Mouse (Mus musculus): ENCODE data around the gene Eva1b. TPM values are rescaled to one million over a fixed set of nuclear protein-coding genes. Genes with fewer than 3 reads are reported as not detected.

The Eva1b gene
- polyA plus RNA-seq, 1 experiment from 2014 or later = 18.6 TPM

DNA sequence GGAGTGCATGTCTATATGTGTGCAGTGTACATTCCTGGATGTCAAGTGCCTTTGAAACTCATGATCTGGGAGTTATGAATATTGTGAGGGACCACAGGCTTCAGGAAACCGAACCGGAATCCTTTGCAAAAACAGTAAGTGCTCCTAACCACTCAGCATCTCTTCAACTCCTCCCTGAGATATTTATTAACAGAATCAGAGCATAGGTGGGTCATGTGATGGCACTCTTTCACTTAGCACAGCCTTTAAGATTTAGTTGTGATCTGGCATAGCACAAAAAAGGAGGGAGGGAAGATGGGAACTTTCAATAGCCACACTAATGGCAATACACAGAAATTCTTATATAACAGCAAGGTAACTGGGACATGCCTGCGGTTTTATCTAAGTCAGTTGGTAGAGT is 39.6 kb downstream of the Eva1b start:
- Histone ChIP-seq H3K4me3 (ENCODE audit: low read depth, low read length) (no peak overlapping the region), H3K9ac (ENCODE audit: low read length) (no peak overlapping the region), H3K4me2 (ENCODE audit: low read depth, low read length, severe bottlenecking) (no peak overlapping the region), H3K4me1 (replicated peaks; ENCODE audit: control insufficient read depth, insufficient read depth, low read length) (no peaks in the 10 kb centered on the region), H3K36me3 (ENCODE audit: control insufficient read depth, insufficient read depth, low read length) (no peaks in the 10 kb centered on the region), H3K9me3 (ENCODE audit: control insufficient read depth, low read length) (no peaks in the 10 kb centered on the region), H3K27me3 (ENCODE audit: control insufficient read depth, insufficient read depth, low read length) (no peaks in the 10 kb centered on the region), H3K27ac (ENCODE audit: low read depth, low read length) (no peak overlapping the region)
- ATAC-seq (replicated peaks; ENCODE audit: low FRiP score) (no peak), DNase-seq (ENCODE audit: low spot score) (no peak)
- 94% methylated on average over 3 of the region's 3 CpGs for WGBS

DNA sequence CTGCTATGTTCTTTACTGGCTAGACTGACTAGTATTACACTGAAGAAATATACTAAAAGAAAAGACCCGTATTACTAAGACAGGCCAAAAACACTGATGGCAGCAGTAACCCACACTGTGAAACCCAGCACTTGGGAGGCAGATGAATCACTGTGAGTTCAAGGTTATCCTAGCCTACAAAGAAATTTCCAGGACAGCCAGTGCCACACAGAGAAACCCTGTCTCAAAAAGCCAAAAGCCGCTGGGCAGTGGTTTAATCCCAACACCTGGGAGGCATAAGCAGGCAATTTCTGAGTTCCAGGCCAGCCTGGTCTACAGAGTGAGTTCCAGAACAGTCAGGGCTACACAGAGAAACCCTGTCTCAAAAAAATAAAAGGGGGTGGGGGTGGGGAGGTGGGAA is 43.1 kb downstream of the Eva1b start:
- Histone ChIP-seq H3K4me3 (ENCODE audit: low read depth, low read length) (no peak overlapping the region), H3K27me3 (ENCODE audit: control insufficient read depth, insufficient read depth, low read length) (no peaks in the 10 kb centered on the region), H3K27ac (ENCODE audit: low read depth, low read length) (no peak overlapping the region), H3K4me2 (ENCODE audit: low read depth, low read length, severe bottlenecking) (no peak overlapping the region), H3K9ac (ENCODE audit: low read length) (no peak overlapping the region), H3K36me3 (ENCODE audit: control insufficient read depth, insufficient read depth, low read length) (no peaks in the 10 kb centered on the region; the same call in 1 of the 2 replicates), H3K4me1 (replicated peaks; ENCODE audit: control insufficient read depth, insufficient read depth, low read length) (no peaks in the 10 kb centered on the region), H3K9me3 (ENCODE audit: control insufficient read depth, low read length) (no peaks in the 10 kb centered on the region)
- WGBS = 95% methylated on average over 2 of the region's 2 CpGs
- DNase-seq (ENCODE audit: low spot score) (no peak), ATAC-seq (replicated peaks; ENCODE audit: low FRiP score) (no peak)

DNA sequence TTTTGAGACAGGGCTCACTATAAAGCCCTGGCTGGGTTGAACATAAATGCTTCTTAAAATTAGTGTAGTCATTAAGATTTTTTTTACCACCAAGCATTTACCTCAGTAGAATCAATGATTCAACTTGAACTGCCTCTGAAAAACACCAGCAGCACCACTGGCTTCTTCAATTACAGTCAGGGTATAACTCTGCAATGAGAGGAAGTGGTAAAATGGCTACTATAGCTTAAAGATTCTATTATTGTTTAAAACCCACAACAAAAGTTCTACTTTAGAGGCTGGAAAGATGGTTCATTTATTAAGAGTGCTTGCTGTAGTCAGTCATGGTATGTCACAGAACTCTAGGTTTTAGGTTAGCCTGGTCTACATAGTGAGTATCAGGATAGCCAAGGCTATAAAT is 46.7 kb downstream of the Eva1b start:
- no peaks in the 10 kb centered on the region for H3K27me3 ChIP-seq (ENCODE audit: control insufficient read depth, insufficient read depth, low read length)
- DNase-seq (ENCODE audit: low spot score) (no peak), ATAC-seq (replicated peaks; ENCODE audit: low FRiP score) (no peak)
- H3K4me2 ChIP-seq (ENCODE audit: low read depth, low read length, severe bottlenecking) = no peak overlapping the region
- H3K9me3 ChIP-seq (ENCODE audit: control insufficient read depth, low read length) = no peaks in the 10 kb centered on the region
- H3K9ac ChIP-seq (ENCODE audit: low read length) = no peak overlapping the region
- no peak overlapping the region for H3K27ac ChIP-seq (ENCODE audit: low read depth, low read length)
- H3K4me1 ChIP-seq (replicated peaks; ENCODE audit: control insufficient read depth, insufficient read depth, low read length) = no peaks in the 10 kb centered on the region
- no peak overlapping the region for H3K4me3 ChIP-seq (ENCODE audit: low read depth, low read length)
- no peaks in the 10 kb centered on the region; the same call in 1 of the 2 replicates for H3K36me3 ChIP-seq (ENCODE audit: control insufficient read depth, insufficient read depth, low read length)

DNA sequence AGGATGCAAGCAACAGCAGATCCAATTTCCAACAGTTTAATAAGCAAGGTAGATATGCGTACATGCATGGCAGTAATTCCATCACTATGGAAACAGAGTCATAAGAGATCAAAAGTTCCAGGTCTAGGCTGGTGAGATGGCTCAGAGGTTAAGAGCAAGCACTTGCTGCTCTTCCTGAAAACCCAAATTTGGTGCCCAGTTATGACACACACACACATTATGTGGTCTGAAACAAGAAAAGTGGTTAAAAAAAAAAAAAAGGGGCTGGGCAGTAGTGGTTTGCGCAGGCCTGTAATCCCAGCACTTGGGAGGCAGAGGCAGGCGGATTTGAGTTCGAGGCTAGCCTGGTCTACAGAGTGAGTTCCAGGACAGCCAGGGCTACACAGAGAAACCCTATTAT is 47.4 kb downstream of the Eva1b start:
- no peaks in the 10 kb centered on the region for H3K27me3 ChIP-seq (ENCODE audit: control insufficient read depth, insufficient read depth, low read length)
- DNase-seq (ENCODE audit: low spot score) = no peak
- no peak overlapping the region for H3K4me2 ChIP-seq (ENCODE audit: low read depth, low read length, severe bottlenecking)
- no peaks in the 10 kb centered on the region for H3K9me3 ChIP-seq (ENCODE audit: control insufficient read depth, low read length)
- no peaks in the 10 kb centered on the region; the same call in 1 of the 2 replicates for H3K36me3 ChIP-seq (ENCODE audit: control insufficient read depth, insufficient read depth, low read length)
- no peak overlapping the region for H3K9ac ChIP-seq (ENCODE audit: low read length)
- H3K4me1 ChIP-seq (replicated peaks; ENCODE audit: control insufficient read depth, insufficient read depth, low read length) = no peaks in the 10 kb centered on the region
- no peak overlapping the region for H3K27ac ChIP-seq (ENCODE audit: low read depth, low read length)
- 93% methylated on average over 4 of the region's 4 CpGs for WGBS
- no peak overlapping the region for H3K4me3 ChIP-seq (ENCODE audit: low read depth, low read length)
- ATAC-seq (replicated peaks; ENCODE audit: low FRiP score) = no peak

DNA sequence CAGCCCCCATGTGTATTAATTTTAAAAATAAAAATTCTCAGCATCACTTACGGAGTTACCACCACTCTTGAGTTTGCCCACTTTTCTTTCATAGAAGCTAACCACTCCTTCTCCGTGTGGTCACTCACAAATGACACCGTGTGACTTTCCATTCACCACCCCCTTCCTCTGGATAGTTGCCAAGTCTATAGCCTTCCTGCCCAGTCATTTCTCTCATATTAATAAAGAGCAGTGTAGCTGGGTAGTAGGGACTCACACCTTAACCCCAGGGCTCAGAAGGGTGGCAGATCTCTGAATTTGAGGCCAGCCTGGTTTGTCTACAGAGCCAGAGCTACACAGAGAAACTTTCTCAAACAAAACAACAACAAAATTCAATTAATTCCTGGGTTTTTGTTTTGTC is 49.9 kb downstream of the Eva1b start:
- H3K36me3 ChIP-seq (ENCODE audit: control insufficient read depth, insufficient read depth, low read length) = no peaks in the 10 kb centered on the region; the same call in 1 of the 2 replicates
- DNase-seq (ENCODE audit: low spot score) (no peak), ATAC-seq (replicated peaks; ENCODE audit: low FRiP score) (no peak)
- H3K27me3 ChIP-seq (ENCODE audit: control insufficient read depth, insufficient read depth, low read length) = no peaks in the 10 kb centered on the region
- H3K27ac ChIP-seq (ENCODE audit: low read depth, low read length) = no peak overlapping the region
- H3K4me1 ChIP-seq (replicated peaks; ENCODE audit: control insufficient read depth, insufficient read depth, low read length) = peaks cover 6% of the 10 kb centered on the region; the same call in 1 of the 2 replicates
- H3K4me2 ChIP-seq (ENCODE audit: low read depth, low read length, severe bottlenecking) = no peak overlapping the region
- H3K4me3 ChIP-seq (ENCODE audit: low read depth, low read length) = no peak overlapping the region
- 92% methylated on average over 3 of the region's 3 CpGs for WGBS
- no peak overlapping the region for H3K9ac ChIP-seq (ENCODE audit: low read length)
- no peaks in the 10 kb centered on the region for H3K9me3 ChIP-seq (ENCODE audit: control insufficient read depth, low read length)

Other genes starting within 250 kb of the Eva1b start
- 0.48 and 0.57 TPM in 2 replicates for gene Csf3r, start 123.2 kb upstream of the Eva1b start, polyA plus RNA-seq (2014; fragmentation: Nextera tagmentation; extraction: Ambion mirVana)
- gene Mrps15, start 100.8 kb upstream of the Eva1b start, polyA plus RNA-seq (2014; fragmentation: Nextera tagmentation; extraction: Ambion mirVana) = 126 TPM in 2 replicates
- 26.3 and 27.8 TPM in 2 replicates for gene Oscp1, start 89.2 kb upstream of the Eva1b start, polyA plus RNA-seq (2014; fragmentation: Nextera tagmentation; extraction: Ambion mirVana)
- 43.0 and 44.4 TPM in 2 replicates for gene Lsm10, start 51.1 kb upstream of the Eva1b start, polyA plus RNA-seq (2014; fragmentation: Nextera tagmentation; extraction: Ambion mirVana)
- gene Stk40, start 43.8 kb upstream of the Eva1b start, polyA plus RNA-seq (2014; fragmentation: Nextera tagmentation; extraction: Ambion mirVana) = 37.4 and 37.5 TPM in 2 replicates
- 1.6 TPM in 2 replicates for gene Sh3d21, start 15.7 kb downstream of the Eva1b start, polyA plus RNA-seq (2014; fragmentation: Nextera tagmentation; extraction: Ambion mirVana)
- gene Thrap3, start 55.0 kb downstream of the Eva1b start, polyA plus RNA-seq (2014; fragmentation: Nextera tagmentation; extraction: Ambion mirVana) = 251 and 263 TPM in 2 replicates
- gene Map7d1, start 108.6 kb downstream of the Eva1b start, polyA plus RNA-seq (2014; fragmentation: Nextera tagmentation; extraction: Ambion mirVana) = 80.6 and 83.5 TPM in 2 replicates
- 23.3 and 25.7 TPM in 2 replicates for gene Trappc3, start 114.6 kb downstream of the Eva1b start, polyA plus RNA-seq (2014; fragmentation: Nextera tagmentation; extraction: Ambion mirVana)
- 18.0 and 20.4 TPM in 2 replicates for gene Col8a2, start 139.0 kb downstream of the Eva1b start, polyA plus RNA-seq (2014; fragmentation: Nextera tagmentation; extraction: Ambion mirVana)
- 66.5 and 70.7 TPM in 2 replicates for gene Adprhl2, start 174.0 kb downstream of the Eva1b start, polyA plus RNA-seq (2014; fragmentation: Nextera tagmentation; extraction: Ambion mirVana)
- 4.9 and 6.1 TPM in 2 replicates for gene Tekt2, start 177.9 kb downstream of the Eva1b start, polyA plus RNA-seq (2014; fragmentation: Nextera tagmentation; extraction: Ambion mirVana)

Measured in forebrain, embryonic 11.5 days (tissue).